ENCODE assay signal across 8 mouse cellular contexts in the genomic region with DNA sequence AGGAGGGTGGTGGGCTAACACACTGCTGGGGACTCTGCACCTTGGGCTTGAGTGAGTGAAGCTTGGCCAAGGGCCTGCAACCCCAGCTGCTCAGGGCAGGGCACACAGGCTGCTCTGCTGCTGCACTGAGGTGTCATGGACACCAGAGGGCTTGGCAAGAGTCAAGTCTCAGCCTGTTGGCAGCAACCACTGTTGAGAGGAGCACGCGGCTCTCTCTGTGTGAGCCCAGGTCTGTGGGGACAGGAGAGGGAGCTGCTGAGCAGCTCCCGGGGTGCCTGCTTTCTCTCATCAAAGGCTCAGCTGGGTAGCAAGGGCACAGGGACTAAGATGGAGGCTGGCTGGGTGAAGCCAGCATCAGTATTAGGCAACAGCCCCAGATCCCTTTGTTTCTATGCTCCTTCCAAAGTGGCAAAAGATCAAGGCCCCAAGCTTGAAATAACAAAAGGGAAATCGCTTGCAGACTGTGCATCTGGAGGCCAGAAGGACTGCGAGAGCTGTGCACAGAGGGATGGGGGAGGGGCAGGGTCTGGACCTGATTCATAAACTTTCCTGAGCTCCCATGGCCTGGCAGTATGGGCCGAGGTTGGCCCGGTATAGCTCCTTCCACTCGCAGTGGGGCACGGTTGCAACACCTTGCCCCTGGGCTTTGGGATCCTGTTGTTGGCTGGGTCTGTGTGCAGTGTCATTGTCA.
A peak's percentile ranks its signal among the peaks of the same experiment; 100 is the strongest.
DNase-seq lines count a peak whose midpoint lies in the region; ATAC-seq and TF ChIP-seq lines count a peak whose summit lies in the region.
"Had no signal": no experiment of that assay in that cellular context is flagged by ENCODE, and none has a peak within 500 bp of the region (broad histone marks: within the 10 kb centered on the region; RNA-seq: fewer than 3 reads in every experiment).

No protein-coding gene starts in this region.

- 0 out of 2 replicates have a peak overlapping the region, but pooled peaks have one; percentile 20 for H3K9ac ChIP-seq in midbrain, embryonic 16.5 days (ENCODE audit: low read depth, low read length)

- H3K27ac ChIP-seq in midbrain, embryonic 16.5 days (ENCODE audit: low read length), result 0 out of 2 replicates have a peak overlapping the region, but pooled peaks have one; percentile 38
- H3K27ac ChIP-seq in testis, adult 2 months (ENCODE audit: control insufficient read depth, insufficient read depth, low read depth, low read length), result no peak overlapping the region

- no peak for TF ChIP-seq POLR2A in testis, adult 2 months (IDR thresholded peaks at IDR 0.05; ENCODE audit: control insufficient read depth, low read depth, low read length)

- TF ChIP-seq CTCF in testis, adult 2 months (IDR thresholded peaks at IDR 0.05; ENCODE audit: control insufficient read depth, insufficient read depth, insufficient replicate concordance, low read depth, low read length), result peak; percentile 30; the same call in 1 of the 2 replicates

- peak; percentile 85 for ATAC-seq in midbrain, embryonic 16.5 days

- H3K4me2 ChIP-seq in midbrain, embryonic 16.5 days (ENCODE audit: low read length), result no peak overlapping the region

- no peaks in the 10 kb centered on the region for H3K36me3 ChIP-seq in midbrain, embryonic 16.5 days (ENCODE audit: control insufficient read depth, insufficient read depth, low read length)
- H3K36me3 ChIP-seq in testis, adult 2 months (ENCODE audit: control insufficient read depth, insufficient read depth, low read length), result no peaks in the 10 kb centered on the region

- WGBS in midbrain, embryonic 16.5 days, result 30% methylated on average over 9 of the region's 9 CpGs

- intact Hi-C loops in gastrocnemius, postnatal 14 days (cut with DNase I; ENCODE audit: low total_unique reads), result no loop called here
- intact Hi-C loops in left cerebral cortex, postnatal 14 days (cut with DNase I), result loop anchor here (5.0 kb wide), 1 partner anchor 156 kb away; no protein-coding TSS in a partner anchor

- peak; percentile 78 for DNase-seq in adrenal gland, adult 2 months
- DNase-seq in embryo, embryonic 11 days, result peak; percentile 85
- DNase-seq in gastrocnemius, postnatal 14 days, result peak; percentile 81
- peak; percentile 7 for DNase-seq in induced T-regulatory cell, adult 2 months (ENCODE audit: low read depth)
- DNase-seq in left cerebral cortex, postnatal 14 days (ENCODE audit: low spot score in 2 of 2), result peak; percentile 60 to 69

- no peaks in the 10 kb centered on the region for H3K27me3 ChIP-seq in midbrain, embryonic 16.5 days (ENCODE audit: control insufficient read depth, insufficient read depth, low read depth, low read length)
- H3K27me3 ChIP-seq in testis, adult 2 months (ENCODE audit: control insufficient read depth, insufficient read depth, low read length), result no peaks in the 10 kb centered on the region

- H3K9me3 ChIP-seq in midbrain, embryonic 16.5 days (replicated peaks; ENCODE audit: control insufficient read depth, low read length, poor library complexity, severe bottlenecking), result no peaks in the 10 kb centered on the region

- peaks cover 9% of the 10 kb centered on the region for H3K4me1 ChIP-seq in midbrain, embryonic 16.5 days (ENCODE audit: control insufficient read depth, insufficient read depth, low read length)
- H3K4me1 ChIP-seq in testis, adult 2 months (ENCODE audit: control insufficient read depth, insufficient read depth, low read length), result no peaks in the 10 kb centered on the region

- H3K4me3 ChIP-seq in midbrain, embryonic 16.5 days (ENCODE audit: low read depth, low read length), result no peak overlapping the region
- H3K4me3 ChIP-seq in testis, adult 2 months (ENCODE audit: control insufficient read depth, low read depth, low read length), result no peak overlapping the region
- H3K4me3 ChIP-seq: myocyte had no signal

Comparison
In these comparisons a context has a peak if more than half of its experiments do, and no peak if none do; other contexts are left out.
1. DNase-seq: peak in every context shown above with its lines; median percentile 85 in embryo, embryonic 11 days; 81 in gastrocnemius, postnatal 14 days; 78 in adrenal gland, adult 2 months; 64 in left cerebral cortex, postnatal 14 days; 7 in induced T-regulatory cell, adult 2 months.